Mouse (Mus musculus) right cerebral cortex, postnatal 10 days (tissue): Measurements from ENCODE around the gene Enpp5.

ENCODE experiments used
- DNase-seq, 2 experiments: peaks; one replicate each; pipeline ENCODE4 v3.0.0; 2021; ENCODE audit warnings: low spot score in 2 of 2

The Enpp5 gene

DNA sequence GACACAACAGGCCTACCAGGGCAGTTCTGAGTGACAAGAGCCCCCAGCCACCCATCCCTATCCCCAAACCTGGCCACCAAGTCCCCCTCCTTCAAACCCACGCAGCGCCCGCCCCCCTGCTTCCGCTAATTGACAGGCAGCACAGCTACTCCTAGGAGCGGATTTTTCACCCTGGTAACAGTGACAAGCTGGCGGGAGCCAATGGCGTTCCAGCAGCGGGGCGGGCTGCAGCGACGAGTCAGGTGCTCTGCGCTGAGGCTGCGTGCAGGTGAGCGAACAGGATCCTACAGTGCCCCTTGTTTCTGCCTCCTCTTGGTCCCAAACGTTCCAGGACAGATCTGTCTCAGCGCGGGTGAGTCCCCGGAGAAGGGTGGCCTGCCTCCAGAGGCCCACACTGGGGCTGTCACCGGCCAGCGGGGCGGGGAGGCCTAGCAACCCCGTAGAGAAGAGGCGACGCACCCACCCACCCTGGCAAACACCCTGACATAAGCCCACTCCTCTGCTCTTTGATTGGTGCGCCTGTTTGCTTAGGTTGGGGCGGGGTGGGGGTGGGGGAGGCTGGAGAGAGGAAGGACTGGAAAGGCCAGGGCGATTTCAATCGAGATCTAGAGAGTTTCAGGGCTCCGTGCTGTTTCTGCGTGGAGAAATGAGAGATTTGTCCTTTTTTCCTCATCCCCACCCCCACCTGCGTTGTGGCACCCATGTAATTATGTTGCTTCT lies at the start of gene Enpp5:
TSS of gene Enpp5 (plus strand) at position 183 of the 720 bp plus-strand sequence.
- peak; percentile 95 to 96 for DNase-seq

DNA sequence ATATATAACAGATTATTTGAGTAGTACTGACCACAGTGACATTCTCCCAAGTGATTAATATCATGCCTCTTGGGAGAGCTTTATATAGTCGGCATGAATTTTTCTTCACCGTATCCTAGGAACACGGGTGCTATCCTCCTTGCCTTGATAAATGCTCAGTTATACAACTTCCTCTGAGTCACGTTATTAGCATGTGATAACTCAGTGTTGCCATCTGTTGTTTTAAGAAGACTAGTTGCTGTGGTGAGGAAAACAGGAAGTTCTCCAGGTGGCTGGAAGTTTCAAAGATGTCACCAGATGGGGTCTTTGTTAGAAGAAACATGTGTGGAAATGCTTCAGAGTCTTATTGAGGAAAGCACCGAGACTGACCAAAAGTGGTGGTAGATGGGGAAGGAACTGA lies 49.0 kb upstream of the Enpp5 start:
- peak in 1 of 2 experiments; percentile 31 for DNase-seq

DNA sequence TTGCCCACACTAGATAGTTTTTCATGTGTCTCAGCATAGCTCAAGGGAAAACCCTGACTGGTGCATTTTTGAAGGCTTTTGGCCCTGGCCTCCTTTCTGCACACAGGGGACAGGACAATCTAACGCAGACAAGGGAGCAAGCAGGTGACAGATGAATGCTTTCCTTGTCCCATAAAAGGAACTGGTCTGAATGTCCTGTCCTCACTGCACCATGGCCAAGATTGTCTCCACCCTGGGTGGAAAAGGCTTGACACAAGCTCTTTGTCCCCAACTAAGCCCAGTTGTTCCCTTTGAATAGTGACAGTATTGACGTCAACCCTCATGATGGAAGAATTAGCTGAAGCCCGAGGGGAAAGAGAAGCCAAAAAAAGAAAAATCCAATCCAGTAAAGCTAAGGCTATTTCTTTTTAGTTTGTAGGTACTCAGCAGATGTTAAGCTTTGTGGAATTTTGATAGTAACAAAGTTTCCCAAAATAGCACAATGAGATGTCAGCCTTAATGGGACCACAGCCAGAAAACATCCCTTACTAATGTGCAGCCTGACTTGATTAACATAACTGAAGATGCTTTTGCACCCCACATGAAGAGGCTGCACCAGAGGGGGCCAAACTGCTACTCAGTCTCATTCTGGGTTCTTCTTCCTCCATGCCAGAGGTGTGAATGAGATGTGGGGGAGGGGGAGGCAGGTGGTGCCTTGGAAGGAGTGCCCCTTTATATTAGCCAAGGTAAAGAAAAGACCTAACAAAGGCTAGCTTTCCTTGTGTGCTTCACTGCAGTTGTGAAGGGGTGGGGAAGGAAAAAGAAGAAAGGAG lies 47.6 kb upstream of the Enpp5 start:
- peak in 1 of 2 experiments; percentile 31 for DNase-seq

DNA sequence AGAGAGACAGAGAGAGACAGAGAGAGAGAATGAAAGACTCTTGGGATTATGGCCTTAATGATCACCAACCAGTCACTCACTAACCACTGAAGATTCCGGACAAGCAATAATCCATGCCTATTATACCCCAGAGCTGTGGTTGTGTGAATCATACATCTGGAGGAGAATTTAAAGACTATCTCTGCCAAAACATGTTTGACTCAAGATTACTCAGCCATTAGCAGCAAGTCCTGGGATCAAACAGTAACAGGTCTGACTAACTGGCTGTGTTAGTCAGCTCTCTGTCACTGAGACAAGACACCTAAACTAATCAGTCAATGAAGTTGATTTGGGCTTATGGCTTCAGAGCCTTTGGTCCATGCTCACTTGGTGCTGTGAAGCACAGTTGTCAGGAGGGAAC lies 43.6 kb upstream of the Enpp5 start:
- DNase-seq: no peak

DNA sequence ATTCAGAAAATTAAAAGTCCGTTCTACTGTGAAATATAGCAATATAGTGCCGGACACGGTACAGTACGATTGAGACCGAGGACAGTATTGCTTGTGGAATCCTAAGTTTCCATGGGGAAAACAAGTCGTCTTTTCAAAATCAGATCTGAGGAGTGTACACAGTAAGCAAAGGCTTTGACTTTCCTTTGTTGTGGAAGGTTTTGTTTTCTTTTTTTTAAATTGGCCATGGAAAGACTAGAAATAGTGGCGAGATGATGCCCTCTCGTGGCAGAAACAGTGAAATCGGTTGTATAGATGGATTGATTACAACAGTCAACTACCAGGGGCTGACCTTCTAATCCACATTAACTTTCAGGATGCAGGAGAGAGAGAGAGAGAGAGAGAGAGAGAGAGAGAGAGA lies 40.0 kb upstream of the Enpp5 start:
- peak; percentile 52 to 69 for DNase-seq

DNA sequence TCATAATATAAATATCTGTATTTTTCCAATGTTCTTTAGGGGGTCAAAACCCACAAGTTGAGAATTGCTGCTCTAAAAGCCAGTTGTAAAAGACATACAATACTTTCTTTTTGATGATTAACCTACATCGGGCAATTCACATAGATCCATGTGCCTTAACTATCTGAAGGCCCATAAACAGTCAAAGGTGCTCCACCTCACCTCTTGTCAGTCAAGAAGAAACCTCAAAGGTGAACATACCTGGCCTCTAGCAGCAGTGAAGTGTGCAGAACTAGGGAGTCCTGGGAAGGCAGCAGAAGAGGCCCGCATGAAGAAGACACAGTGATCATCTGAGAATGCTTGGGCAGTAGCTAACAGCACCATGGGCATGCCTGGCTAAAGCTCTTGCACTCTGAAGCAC lies 38.2 kb upstream of the Enpp5 start:
- DNase-seq: no peak

DNA sequence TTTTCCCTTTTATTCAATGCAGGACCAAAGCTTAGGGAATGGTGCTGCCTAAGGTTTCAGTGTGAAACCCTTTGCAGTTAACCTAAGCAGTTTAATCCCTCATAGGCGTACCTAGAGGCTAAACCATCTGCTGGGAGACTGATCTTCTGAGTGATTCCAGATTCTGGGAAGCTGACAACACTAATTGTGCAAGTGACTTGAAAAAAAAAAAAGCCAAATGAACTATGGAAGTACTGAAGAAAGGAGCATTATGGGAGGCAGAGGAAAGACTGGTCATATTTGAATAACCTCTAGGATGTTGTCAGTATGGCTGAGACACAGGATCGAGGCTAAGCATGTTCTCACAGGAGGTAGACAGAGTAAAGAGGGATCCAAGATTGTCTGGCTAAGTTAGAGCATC lies 36.3 kb upstream of the Enpp5 start:
- no peak for DNase-seq

DNA sequence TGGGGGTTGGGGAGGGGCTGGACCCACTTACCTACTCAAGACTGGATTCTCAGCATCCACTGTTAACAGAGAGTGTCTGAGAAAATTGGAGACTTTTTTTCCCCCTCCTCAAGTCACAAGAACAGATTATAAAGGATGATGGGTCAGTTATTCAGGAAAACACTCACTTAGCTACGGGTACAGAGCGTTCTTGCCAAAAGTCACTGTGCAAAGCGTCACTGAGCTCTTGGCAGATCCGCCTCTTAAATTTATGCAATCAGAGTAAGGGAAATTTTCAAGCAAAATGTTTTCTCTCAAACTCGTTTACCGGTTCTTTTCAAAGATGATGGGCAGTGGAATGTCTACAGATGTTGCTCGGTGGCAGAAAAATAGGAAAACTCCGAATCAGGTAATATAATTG lies 35.8 kb upstream of the Enpp5 start:
- no peak for DNase-seq

DNA sequence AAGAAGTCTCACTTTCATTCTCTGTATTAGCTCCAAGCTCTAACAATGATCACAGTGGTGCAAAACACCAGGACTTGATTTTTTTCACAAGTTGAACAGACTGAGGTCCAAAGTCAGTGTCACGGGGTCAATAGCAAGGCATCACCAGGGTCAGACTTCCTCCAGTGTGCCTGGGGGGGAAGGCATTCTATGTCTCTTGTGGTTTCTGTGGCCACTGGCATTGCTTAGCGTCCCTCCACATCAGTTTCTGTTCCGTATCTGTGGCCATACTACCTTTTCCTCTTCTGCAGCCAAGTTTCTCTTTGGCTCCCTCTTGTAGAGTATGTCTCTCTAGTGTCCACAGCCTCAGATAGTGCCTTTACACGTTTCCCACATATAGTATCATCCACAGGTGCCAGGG lies 25.2 kb upstream of the Enpp5 start:
- DNase-seq: no peak

DNA sequence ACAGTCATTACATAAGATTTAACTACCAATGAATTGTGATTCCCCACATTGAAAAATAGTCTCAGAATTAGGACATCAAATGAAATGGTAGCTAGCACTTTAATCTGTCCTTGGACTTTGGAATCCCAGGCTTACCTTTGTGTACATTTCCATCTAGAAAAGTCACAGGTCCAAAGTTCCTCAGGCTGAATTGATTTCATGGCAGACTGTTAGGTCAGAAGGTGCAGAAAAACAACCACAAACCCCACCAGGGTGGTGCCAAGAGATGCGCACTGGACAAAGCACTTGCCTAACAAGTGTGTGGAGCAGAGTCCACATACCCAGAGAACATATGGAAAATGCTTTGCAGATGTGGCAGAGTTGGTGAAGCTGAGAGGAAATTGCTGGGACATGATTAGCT lies 21.5 kb upstream of the Enpp5 start:
- no peak for DNase-seq

DNA sequence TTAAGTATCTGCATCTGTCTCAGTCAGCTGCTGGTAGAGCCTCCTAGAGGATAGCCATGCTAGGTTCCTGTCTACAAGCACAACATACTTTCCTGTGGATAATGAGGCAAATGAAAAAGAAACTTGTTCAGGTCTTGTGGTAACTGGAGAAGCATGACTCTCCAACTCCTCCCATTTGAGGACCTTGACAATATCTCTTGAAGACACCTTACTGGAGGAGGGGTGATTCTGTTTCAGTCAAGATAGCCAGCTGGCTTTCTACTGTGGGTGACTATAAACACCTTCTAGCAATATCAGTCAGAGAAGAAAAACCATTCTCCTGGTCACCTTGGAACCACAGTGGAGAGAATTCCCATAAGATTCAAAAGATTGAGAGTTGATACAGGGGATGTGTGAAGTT lies 20.5 kb upstream of the Enpp5 start:
- DNase-seq: no peak

DNA sequence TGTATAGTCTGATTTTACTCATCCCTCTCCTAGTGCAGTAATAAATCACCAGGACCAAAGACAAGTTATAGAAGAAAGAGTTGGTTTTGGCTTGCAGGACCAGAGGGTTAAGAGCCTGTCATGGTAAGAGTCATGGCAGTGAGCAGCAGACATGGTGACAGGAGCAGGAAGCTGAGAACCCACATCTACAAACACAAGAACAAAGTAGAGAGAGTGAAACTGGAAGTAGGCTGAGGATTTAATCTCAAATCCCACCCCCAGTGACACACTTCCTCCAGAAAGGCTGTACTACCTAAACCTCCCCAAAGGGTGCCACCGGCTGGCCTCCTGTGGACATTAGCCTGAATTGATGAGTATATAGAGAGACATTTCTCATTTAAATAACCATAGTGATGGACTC lies 17.8 kb upstream of the Enpp5 start:
- no peak for DNase-seq

DNA sequence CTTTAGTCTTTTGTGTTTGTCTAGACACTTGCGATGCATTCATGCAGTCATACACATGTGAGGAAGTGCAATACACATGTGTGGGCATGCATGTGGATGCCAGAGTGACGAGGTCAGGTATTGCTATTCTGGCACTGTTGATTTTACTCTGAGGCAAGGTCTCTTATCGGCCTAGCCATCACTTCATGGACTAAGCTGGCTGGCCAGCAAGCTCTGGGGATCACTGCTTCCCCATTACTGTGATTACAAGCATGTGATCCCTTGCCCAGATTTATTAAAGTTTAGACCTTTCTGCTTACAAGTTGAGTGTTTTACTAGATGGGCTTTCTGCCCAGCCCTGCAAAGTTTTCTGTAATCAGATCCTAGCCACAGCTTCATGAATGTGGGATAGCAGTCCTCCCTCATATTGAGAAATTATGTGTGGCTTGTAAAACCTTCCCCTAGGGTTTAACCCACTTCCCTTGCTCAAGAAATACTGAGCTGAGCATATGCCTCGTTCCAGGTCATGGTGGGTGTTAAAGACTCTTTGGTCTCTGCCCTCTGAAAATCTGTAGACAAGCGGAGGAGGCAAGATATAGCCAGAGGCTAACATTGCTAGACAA lies 17.2 kb upstream of the Enpp5 start:
- DNase-seq: no peak

DNA sequence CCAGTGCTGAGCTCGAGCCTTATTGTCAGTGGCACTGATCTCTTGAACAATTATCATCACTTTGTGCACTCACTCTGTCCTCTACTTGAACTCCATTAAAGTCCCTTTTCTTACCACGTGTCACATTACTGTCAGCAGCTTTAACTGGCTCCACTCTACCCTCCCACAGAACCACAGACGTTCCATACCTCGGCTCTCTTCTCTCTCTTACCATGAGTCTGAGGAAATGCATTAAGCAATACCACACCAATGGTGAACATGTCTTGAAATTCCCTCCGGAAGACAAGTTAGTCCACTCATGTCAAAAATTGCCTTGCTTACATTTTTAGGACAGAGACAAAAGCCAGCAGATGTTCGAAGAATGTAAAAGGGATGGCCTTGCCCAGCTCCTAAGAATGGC lies 9.7 kb upstream of the Enpp5 start:
- DNase-seq: no peak

DNA sequence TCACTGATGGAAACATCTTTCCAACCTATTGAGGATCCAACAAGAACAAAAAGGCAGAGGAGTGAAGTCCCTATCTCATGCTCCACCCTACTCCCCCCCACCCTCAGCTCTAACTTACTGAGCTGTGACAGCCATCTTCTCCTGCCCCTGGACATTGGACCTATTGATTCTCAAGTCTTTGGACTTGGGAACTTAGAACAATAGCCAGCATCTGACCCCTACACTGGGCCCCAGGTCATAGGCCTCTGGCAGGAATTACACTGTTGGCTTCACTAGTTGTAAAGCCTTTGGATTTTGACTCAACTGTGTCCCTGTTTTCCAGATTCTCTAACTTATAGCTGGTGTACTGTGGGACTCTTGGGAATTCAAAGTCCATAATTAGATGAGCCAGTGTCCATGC lies 6.9 kb upstream of the Enpp5 start:
- DNase-seq: no peak

DNA sequence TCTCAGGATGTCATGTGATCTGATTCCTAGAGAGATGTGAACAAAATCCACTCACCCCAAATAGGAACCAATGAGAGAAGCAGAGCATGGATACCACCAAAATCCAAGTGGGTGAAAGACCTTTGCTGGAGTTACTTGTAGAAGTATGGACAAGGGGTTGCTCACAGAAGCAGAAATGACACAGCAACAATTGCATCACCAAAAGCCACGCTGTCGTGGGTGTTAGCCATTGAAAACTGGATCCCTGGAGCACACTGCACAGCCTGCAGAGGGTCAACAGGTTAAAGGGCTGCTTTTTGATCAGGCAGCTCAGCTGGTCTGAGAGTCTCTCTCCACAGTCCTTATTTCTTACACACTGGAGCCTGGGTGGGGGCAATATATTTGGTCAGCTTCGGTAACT lies 3.0 kb upstream of the Enpp5 start:
- no peak for DNase-seq

DNA sequence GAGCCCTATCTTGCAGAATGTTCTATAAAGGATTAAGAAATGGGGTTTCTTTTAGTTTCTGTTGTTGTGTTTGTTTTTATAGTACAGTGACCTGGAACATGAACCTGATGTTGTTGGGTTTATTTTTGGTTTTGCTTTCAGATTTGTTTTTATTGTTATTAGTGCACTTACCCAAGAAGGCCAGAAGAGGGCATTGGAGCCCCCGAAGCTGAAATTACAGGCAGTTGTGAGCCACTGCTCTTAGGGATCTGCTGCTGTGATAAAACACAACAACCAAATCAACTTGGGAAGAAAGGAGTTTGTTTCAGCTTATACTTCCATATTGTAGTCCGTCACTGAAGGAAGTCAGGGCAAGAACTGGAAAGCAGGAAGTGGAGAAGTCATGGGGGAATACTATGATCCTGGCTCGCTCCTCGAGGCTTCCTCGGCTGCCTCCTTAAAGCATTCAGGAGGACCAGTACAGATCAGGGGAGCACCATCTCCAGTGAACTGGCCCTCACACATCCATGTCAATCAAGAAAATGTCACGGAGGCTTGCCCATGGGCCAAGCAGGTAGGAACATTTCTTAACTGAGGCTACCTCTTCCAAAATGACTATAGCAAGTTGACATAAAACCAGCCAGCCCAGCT lies 2.4 kb upstream of the Enpp5 start:
- DNase-seq: no peak

DNA sequence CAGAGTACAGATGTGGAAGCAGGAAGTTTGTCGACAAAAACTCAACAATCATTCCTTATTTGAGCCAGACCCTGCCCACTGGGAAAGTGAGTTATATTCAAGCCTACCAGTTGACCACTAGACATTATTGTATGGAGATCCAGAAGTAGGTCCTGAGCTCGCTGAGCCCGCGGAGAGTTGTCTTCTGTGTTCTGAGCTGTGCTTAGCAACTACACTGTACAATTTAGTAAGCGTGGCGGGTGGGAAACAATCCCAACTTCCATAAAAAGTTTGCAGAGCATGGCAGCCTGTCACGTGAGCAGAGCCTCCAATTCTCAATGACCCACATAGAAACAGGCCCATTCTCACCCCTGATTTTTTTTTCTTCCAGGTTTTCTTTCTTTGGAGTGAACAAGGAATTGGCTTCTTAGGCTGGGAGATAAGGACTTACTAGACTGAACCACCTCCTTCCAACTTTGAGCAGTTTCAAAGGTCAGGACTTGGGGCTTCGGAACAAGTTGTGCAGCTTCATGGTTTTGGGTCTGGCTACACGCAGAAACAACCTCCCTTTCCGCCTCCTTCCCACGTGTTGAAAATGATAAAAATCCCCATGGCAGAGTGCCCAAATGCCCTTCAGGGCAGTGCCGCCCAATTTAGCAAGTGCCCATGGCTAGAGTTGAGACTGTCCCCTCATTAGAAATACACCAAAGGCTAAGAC lies 1.3 kb upstream of the Enpp5 start:
- no peak for DNase-seq

DNA sequence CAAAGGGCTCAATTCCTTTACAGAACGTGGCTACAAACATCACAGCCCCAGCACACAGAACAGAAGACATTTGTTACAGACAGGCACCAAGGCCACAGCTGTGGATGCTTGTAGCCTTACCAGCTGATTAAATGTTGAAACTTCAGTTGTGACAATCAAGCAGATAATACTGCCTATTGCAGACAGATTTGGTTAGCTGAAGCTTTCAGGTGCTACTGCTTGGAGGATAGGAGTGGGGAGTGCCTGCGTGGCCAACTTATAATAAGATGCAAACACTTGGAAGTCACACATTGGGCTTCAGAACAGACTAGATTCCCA lies 811 bp upstream of the Enpp5 start:
- DNase-seq: no peak

DNA sequence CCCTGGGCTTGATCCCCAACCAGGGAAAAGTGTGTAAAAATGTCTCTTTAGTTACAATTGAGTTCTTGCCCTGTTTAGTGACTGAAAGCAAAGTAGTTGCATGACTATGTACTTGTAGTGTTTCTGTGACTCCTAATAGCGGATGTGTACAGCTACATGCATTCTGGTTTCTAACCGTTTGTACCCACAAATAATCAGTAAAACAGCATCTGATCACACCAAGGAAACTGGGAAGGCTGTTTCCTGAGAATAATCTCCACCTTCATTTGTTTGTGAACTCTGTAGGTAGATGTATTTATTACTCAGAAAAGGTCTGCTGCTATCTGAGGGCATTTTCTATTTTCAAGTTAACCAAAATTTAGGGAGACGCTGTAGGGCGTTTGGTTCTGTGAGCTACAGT lies 4.5 kb downstream of the Enpp5 start:
- DNase-seq: no peak

DNA sequence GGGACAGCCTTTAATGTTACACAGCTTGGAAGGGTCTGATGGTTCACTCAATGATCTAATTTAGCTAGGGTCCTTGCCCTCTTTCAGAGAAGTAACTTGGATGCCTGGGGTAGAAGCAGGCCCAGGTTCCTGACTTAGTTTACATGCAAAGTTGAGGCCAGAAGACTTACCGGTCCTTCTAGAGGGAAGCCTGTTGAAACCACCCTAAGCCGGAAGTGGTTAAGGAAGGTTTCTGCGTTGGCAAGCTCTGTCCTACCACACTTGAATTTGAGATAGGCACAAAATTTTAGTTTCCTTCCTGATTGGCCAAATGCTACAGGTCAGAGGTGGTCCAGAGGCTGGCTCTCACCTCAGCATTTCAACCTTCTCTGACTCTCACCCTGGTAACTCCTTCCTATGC lies 9.6 kb downstream of the Enpp5 start:
- no peak for DNase-seq

DNA sequence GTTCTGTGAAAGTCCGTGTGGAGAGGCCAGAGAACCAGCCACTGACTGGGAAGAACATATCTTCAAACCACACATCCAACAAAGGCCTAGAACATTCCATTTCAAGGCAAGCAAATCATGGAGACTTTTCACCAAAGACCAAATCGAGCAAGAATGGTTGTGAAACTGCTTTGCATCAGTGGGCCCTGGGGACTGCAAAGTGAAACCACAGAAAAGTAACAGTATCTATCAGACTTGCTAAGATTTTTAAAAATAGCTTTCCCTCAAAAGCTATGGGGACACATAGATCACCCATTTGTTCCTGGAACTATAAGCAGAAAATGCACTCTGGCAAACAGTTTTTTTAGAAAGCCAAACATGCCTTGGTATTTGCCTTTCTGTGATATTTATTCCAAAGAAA lies 12.3 kb downstream of the Enpp5 start:
- no peak for DNase-seq
